Mouse (Mus musculus) yolk sac, embryonic 10.5 days (tissue): Measurements from ENCODE around the gene Prpf40b.
A peak's percentile ranks its signal among the peaks of the same experiment; 100 is the strongest.

Experiments
- DNase-seq: peaks from one replicate; pipeline ENCODE4 v3.0.0-alpha.2; 2017; ENCODE audit warnings: low spot score

Prpf40b gene

DNA sequence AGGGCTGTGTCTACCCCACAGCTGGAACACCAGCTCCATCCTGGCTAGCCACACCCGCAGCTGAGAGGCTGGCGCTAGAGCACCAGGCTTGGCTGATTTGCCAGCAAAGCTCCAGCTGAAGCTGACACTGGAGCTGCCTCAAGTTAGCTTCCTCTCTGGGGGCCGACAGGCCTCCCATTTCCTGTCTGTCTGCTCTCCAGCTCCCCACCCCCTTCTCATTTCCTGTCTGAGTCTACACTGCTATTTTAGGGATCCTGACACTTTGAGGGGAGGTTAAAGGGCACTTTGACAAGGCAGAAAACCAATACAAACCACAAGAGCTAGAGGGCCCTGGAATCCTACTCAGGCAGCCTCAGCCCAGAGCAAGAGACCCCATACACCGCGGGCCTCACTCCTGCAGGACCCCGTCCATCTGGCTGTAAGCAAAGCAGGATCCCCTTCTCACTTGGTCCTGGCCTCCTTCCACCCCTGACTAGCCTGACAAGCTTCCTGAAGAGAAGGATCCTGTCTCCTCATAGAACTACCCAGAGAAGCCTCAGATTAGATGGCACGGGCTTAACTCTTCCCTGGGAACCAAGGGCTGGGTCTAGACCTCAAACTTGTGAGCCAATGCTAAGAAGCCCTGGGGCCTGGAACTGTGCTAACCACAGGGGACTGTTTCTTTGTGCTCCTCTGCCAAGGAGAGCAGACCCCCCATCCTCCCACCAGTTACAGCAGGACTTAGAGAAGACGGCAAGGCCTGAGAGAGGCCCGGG is 38.2 kb downstream of the Prpf40b start:
- DNase-seq, result peak; percentile 87

DNA sequence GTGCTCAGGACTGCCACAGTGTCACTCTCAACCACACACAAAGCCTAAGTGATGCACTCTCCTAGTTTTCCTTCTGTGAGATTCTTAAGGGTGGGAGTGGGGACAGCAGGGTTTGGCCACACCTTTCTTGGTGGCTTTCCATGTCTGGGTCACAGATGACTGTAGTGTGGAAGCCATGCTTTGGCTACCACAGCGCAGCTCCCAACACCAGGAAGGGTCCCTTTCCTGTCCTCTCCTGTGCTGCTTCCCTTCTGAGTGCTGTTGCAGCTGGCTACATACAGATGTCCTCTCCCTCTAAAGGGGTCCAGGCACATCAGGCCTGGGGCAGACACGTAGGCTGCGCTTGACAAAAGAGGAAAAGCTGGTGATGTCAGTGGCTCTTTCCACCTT is 38.8 kb downstream of the Prpf40b start:
- no peak for DNase-seq

DNA sequence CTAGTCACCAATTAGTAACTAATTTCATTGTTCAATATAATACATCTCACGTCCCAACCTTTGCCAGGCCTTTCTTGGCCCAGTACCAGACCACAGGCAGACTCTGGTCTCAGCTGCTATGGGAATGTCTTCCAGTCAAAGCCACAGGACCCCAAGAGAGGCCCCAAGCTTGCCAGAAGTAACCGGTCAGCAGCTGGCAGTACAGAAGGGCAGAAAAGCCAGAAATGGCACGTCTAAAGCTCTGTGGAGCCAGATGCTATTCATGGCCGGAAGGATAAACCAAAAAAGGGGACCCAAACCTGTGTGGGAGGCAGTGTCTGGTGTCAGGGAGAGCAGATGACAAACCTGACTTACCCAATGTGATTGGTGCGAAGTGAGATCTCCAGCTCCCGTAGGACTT is 39.6 kb downstream of the Prpf40b start:
- no peak for DNase-seq

DNA sequence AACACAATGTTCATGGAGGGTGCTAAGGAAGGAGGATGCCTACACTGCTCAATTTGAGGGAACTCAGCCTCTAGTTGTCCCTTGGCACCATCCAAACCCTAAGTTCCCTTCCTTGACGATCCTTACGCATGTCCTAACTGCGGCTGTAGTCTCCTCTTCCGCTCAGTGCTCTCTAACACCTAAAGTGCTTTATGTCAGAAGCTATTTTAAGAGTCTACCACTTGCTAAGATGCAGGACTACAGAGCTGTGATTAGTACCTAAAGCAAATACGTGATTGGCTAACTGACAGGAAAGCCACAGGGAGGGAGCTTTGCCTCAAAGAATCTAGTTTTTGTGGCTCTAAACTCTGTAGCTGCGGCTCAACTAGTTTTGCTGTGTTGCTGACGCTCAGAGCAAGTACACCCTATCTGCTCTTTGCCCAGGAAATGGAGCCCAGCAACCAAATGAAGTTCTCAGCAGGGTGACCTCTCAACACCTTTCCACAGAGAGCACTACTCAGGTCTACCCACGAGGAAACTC is 41.0 kb downstream of the Prpf40b start:
- no peak for DNase-seq

DNA sequence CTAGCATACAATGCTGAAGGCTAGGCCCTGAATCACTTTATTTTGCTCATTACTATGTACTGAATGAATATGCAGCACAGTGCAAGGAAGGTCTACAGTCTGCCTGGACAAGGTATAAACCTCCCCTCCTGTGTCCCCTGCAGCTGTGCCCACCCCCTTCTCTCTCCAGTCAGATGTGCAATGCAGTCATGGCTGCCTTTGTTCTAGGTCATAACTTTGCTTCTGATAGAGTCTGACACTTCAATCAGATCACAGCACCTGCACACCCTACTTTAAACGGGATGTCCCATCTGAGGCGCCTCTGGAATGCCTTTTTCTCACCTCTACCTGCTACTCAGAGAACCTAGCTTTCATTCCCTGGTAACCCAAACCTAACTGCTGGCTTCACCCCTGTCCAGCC is 44.0 kb downstream of the Prpf40b start:
- no peak for DNase-seq

DNA sequence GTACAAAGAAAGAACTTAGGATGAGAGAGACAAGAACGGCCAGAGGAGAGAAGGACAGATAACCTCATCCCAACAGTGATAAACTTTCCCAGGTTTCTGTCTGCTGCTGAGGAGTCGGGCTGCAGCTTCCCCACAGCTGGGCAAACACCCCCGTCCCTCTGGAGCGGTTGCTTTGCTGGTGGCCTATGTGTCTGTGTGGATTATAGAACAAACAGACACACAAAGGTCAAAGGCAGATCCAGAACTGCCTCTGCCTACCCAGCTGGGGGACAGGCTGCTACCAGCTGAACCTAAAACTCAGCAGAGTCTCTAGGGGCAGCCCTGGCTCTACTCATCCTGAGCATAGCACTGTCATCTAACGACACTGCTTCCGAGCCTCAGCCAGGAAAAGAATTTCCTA is 44.8 kb downstream of the Prpf40b start:
- no peak for DNase-seq

DNA sequence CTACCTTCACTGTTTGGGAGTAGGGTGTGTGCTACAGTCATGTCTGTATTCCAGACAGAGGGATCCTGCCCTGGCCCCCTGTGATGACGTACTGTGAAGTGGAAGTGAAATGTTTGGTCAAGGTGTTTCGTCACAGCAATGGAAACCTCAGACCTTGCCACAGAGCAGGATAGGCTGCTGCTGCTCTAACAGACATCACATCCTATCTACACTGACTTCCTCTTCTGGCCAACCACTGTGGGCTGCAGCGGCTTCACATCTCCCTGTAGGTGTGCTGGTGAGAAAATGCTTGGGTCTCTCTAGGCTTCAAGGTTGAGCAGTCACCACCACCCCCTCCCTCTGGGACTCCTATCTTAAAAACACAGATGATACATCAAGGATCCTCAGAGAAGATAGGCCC is 46.2 kb downstream of the Prpf40b start:
- DNase-seq, result no peak

DNA sequence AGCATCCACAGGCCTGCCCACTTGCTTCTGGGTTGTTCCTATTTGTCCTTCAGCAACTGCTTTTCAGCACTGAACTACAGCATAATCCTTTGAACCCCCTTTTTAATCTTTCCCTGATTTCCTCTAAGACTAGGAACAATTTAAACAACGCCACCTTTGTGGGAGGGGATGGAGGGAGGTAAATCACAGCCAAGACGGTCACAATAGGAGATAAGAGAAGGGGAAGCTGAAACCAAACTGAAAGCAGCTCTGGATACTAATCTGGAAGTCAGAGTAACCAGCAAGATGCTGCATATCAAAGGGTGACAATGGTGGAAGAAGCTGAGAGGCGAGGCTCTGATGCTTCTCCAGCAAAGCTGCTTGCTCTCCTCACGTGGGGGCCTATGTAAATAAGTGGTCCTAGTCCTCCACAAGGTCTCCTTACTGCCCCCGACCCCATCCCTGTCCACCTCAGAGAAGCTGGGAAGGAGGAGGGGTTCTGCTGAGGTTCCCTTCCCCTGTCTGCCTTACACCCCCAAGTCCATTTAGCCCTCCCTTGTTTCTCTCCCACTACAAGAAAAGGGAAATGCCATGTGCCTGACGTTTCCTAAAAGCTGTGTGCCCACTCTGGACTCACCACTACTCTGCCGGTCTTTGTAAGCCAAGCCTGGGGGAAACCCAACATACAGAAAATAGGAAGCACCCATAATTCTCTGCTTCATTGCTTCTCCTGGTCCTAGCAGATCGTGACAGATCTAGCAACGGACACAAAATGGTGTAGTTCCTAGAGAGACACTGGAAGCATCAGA is 47.5 kb downstream of the Prpf40b start:
- no peak for DNase-seq

DNA sequence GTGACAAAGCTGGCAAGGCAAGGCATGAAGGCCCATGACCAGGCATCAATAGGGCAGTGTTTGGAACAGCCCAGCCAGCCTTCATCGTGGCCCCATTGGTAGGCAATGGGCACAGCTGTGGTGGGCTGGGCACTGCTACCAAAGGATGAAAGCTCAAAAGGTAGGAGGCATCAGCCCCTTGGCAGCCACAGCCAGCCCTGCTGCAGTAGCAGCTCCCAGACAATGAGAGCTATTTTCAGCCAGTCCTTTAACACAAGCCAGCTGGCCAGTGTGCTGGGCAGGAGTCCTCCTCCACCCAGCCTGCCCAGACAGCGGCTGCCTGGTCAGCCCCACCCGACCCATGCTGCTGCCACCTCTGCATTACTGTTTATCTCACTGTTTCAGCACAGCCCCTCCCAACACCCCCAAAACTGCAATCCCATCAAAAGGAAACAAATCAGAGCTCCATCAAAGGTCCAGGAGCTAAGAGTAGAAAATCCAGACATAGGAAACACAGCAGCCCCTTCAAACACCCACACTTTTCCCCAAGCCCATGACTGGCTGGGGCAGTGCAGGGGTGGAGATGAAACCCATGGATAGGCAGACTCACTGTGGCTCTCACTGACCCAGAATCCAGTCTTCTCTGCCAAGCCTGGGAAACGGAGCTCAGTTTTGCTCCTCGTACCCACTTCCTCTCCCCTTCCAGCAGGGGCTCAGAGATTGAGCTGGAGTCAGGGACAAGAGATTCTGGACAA is 48.7 kb downstream of the Prpf40b start:
- DNase-seq, result no peak

DNA sequence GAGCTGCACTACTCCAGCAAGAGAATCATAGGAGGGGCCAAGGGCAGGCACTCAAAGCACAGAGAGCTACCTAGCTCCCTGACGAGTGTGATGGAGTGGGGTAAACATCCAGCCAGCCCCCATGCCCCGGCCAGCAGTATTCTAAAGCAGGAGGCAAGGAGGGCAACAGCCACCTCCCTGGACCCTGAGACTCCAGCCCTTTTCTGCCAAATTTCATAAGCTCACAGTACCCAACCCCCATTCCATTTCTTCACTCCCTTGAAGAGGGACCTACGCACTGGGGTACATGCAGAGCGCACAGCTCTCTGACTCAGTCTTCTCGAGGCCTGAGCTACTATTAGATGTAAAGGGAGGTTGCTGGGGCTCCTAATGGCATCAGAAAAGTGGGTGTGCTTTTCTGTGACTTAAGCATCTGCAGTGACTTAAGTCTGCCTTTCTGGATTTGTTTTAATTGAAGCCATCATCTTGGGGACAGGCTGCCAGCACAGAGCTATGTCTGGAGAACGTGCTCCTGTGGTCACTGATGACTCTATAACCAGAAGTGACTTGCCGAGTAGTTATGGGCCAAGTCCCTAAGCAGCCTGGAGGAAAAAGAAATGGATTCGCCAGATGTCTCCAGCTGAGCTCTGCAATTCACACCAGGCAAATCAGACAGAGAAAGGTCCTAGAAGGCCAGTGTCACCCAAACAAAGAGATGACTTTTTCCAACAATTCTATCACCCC is 49.4 kb downstream of the Prpf40b start:
- DNase-seq, result no peak

DNA sequence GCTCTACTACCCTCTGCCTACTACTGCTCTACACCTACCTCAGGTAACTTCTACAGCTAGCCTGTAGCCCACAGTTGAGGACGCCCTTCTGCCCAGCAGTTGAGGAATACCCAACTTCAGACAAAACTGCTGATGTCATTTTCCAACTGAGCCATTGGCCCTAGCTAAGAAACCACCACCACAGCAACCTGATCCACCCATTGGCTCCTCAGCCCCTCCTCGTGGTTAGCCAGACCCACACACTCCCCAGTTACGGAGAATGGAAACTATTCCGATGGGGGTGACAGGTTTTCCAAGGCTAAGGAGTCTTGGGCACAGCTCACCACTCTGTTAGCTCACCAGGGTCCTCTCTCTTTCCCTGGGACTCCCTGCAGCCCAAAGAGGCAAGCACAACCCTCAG is 50.1 kb downstream of the Prpf40b start:
- no peak for DNase-seq

DNA sequence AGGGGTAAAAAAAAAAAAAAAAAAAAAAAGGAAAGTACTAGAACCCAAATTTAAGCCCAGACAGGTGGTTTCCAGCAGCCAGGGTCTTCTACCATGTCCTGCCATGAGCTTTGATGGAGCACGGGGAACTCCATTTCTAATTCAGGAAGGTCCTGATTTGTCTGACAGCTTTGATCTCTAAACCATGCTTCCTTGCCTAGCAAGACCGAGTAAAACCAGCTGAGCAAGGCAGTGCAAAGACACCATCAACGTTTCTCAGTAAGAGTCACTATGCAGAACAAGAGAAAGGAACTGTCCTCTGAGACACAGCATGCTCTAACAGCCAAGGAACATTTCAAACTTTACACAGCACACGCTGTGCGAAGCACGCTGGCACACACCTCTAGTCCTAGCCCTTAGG is 56.7 kb downstream of the Prpf40b start:
- DNase-seq, result no peak

DNA sequence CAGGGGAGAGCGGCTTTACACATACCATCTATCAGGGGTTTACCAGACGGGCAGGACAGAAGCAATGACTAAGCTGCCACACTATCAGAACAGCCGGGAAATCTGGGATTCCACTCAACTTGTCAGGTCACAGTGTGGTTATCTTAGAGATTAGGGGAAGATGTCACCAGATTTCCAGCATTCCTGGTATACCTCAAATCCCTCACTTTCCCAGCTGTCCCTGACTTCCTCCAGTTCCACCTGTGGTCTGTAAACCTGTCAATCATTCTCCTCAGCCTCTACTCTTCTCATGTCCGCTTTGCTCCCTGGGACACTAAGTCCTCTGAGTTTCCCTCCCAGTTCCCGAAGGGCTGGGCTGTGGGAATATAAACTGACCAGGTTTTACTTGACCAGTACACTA is 57.4 kb downstream of the Prpf40b start:
- no peak for DNase-seq

DNA sequence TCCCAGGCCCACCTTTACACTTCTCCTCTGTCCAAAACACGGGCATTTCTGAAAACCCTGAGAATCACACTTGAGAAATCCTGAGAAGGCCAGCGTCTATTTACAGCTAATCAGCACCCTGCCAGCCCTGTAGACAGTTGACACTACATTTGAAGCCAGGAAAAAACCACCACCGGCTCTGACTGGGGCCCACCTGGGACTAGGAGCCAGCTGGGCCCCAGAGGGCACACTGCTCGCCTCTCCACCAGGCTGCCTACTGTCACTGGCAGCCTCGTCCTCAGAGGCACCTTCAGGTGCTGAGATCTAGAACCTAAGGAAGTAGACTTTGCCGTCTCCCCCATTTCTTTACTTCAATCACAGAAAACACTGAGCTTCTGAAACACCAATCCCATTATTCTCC is 60.8 kb downstream of the Prpf40b start:
- DNase-seq, result no peak

DNA sequence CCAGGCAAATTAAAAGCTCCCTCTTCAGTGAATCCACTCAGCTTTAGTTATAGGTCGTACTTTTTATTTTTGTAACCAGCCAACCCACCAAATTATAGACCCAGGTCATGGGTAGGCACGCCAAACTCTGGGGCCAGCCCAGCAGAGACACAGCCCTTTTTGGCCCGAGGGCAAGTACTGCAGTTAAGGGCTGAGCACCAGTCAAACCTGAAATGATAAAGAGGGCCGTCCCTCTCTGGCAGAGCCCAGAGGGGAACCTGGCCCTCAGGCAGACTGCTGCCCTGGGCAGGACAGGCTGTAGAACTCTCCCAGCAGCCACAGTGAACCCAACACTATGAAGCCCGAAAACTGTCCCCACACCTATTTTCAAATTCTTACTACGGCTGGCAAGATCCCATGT is 61.6 kb downstream of the Prpf40b start:
- no peak for DNase-seq

DNA sequence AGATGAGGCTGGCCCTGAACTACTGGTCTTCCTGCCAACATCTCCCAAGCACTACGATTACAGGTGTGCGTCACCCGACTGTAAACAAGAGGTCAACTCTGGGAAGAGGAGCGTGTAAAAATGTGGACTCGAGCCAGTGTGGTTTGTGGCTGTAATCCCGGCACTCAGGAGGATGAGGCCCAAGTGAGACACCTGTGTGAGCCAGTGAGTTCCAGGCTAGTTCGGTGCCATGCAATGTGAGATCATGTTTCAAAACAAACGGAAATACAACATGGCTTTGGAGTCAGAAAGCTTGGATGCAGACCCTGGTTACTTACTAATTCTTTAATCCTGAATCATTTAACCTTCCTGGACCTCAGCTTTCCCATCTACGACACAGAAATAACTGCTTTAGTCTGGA is 64.1 kb downstream of the Prpf40b start:
- DNase-seq, result no peak

DNA sequence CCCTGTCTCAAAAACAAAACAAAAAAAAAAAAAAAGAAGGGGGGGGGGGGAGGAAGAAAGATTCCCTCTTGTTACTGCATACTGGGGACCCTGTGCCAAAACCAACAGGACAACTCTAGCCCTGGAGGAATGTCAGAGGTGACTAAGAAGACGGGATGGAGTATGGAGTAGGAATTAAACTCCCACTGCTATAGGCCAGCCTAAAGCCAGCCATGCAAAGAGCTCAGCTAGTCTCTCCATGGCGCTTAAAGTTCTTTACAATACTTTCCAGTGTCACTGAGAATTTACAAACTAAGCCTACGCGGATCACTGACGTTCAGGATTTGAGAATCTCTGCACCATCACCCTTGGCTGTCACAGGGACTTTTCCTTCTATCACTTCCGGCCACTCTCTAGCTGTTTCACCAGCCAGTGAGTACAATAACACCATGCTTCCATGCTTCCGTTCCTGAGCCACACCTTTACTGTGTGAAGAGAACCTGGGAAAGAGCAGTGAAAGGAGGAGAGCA is 69.2 kb downstream of the Prpf40b start:
- no peak for DNase-seq

DNA sequence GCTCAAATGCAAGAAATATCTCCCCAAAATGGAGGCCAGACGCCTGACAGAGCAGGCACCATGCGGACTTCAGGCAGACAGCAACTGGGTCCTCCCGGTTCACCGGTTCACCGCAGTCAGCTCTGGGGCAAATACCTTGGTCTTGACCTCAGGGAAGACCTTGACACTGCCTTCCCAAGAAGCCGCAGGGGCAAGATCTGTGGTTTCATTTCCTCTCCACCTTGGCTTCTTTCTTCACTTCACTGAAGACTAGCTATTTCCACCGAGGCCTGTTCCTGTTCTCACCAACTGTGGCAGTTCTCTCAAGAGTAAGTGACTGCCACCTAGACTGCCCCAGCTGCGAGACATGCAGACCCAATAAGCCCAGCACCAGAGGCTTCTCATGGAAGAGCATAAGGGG is 70.0 kb downstream of the Prpf40b start:
- no peak for DNase-seq
